In genomic region chr6:6536781-6537466, GRCm38 (mm10) we compare ENCODE assay signal across 17 mouse cellular contexts. TPM values are rescaled to one million over a fixed set of nuclear protein-coding genes. Genes with fewer than 3 reads are reported as not detected.
DNase-seq lines count a peak whose midpoint lies in the region; ATAC-seq and TF ChIP-seq lines count a peak whose summit lies in the region.
"Had no signal": no experiment of that assay in that cellular context is flagged by ENCODE, and none has a peak within 500 bp of the region (broad histone marks: within the 10 kb centered on the region; RNA-seq: fewer than 3 reads in every experiment).

No protein-coding gene starts in this region.

- intact Hi-C loops in heart, adult 2 months (cut with DNase I) = no loop called here

- H3K4me1 ChIP-seq in midbrain, embryonic 12.5 days = peaks cover 5% of the 10 kb centered on the region; the same call in 1 of the 2 replicates
- no peaks in the 10 kb centered on the region for H3K4me1 ChIP-seq in midbrain, embryonic 11.5 days (ENCODE audit: control insufficient read depth, insufficient read depth, low read length)
- H3K4me1 ChIP-seq in embryonic facial prominence, embryonic 12.5 days = no peaks in the 10 kb centered on the region
- H3K4me1 ChIP-seq in hindbrain, embryonic 12.5 days = no peaks in the 10 kb centered on the region
- no peaks in the 10 kb centered on the region for H3K4me1 ChIP-seq in heart, adult 2 months (ENCODE audit: control insufficient read depth, insufficient read depth, low read length)
- H3K4me1 ChIP-seq: embryonic facial prominence, embryonic 15.5 days; intestine, embryonic 15.5 days; limb, embryonic 12.5 days; stomach, embryonic 15.5 days had no signal

- H3K9ac ChIP-seq in midbrain, embryonic 12.5 days (replicated peaks) = no peak overlapping the region
- H3K9ac ChIP-seq in midbrain, embryonic 11.5 days (ENCODE audit: low read length) = no peak overlapping the region
- H3K9ac ChIP-seq in embryonic facial prominence, embryonic 12.5 days = no peak overlapping the region
- H3K9ac ChIP-seq in hindbrain, embryonic 12.5 days = no peak overlapping the region
- no peak overlapping the region for H3K9ac ChIP-seq in heart, adult 2 months (ENCODE audit: low read depth, low read length)
- H3K9ac ChIP-seq: embryonic facial prominence, embryonic 15.5 days; intestine, embryonic 15.5 days; limb, embryonic 12.5 days; stomach, embryonic 15.5 days had no signal

- WGBS in midbrain, embryonic 12.5 days = 34% methylated on average over 5 of the region's 5 CpGs
- 36% methylated on average over 5 of the region's 5 CpGs for WGBS in midbrain, embryonic 11.5 days
- WGBS in embryonic facial prominence, embryonic 12.5 days = 46% methylated on average over 5 of the region's 5 CpGs
- 34% methylated on average over 5 of the region's 5 CpGs for WGBS in hindbrain, embryonic 12.5 days
- WGBS in heart, adult 2 months = 72% methylated on average over 5 of the region's 5 CpGs

- H3K4me2 ChIP-seq in midbrain, embryonic 12.5 days (replicated peaks) = no peak overlapping the region
- no peak overlapping the region for H3K4me2 ChIP-seq in midbrain, embryonic 11.5 days
- H3K4me2 ChIP-seq in embryonic facial prominence, embryonic 12.5 days (replicated peaks) = no peak overlapping the region
- no peak overlapping the region for H3K4me2 ChIP-seq in hindbrain, embryonic 12.5 days (replicated peaks)
- H3K4me2 ChIP-seq: embryonic facial prominence, embryonic 15.5 days; intestine, embryonic 15.5 days; limb, embryonic 12.5 days; stomach, embryonic 15.5 days had no signal

- DNase-seq in midbrain, embryonic 11.5 days (ENCODE audit: low spot score, missing footprints) = no peak
- peak; percentile 53 for DNase-seq in retina, embryonic 14.5 days (ENCODE audit: low spot score)
- no peak for DNase-seq in thymus, postnatal 14 days
- DNase-seq in heart, adult 2 months = no peak
- no peak for DNase-seq in thymus, postnatal 36 days
- DNase-seq: adrenal gland, adult 2 months; cerebellum, adult 9-11 months; kidney, postnatal 25 days; thymus, postnatal 25 days had no signal

- TF ChIP-seq POLR2A in heart, adult 2 months (IDR thresholded peaks at IDR 0.05; ENCODE audit: insufficient read depth, low read depth, low read length) = no peak

- no peaks in the 10 kb centered on the region for H3K9me3 ChIP-seq in midbrain, embryonic 12.5 days
- H3K9me3 ChIP-seq in midbrain, embryonic 11.5 days (ENCODE audit: control insufficient read depth, low read length) = no peaks in the 10 kb centered on the region
- H3K9me3 ChIP-seq in embryonic facial prominence, embryonic 12.5 days = no peaks in the 10 kb centered on the region
- H3K9me3 ChIP-seq in hindbrain, embryonic 12.5 days (replicated peaks) = no peaks in the 10 kb centered on the region
- H3K9me3 ChIP-seq: embryonic facial prominence, embryonic 15.5 days; intestine, embryonic 15.5 days; limb, embryonic 12.5 days; stomach, embryonic 15.5 days had no signal

- no peaks in the 10 kb centered on the region for H3K79me2 ChIP-seq in heart, adult 2 months (replicated peaks; ENCODE audit: control insufficient read depth, insufficient read depth, low read length)

- H3K27ac ChIP-seq in midbrain, embryonic 12.5 days (replicated peaks) = no peak overlapping the region
- H3K27ac ChIP-seq in midbrain, embryonic 11.5 days (ENCODE audit: low read depth, low read length) = no peak overlapping the region
- no peak overlapping the region for H3K27ac ChIP-seq in embryonic facial prominence, embryonic 12.5 days
- H3K27ac ChIP-seq in hindbrain, embryonic 12.5 days = no peak overlapping the region
- no peak overlapping the region for H3K27ac ChIP-seq in heart, adult 2 months
- H3K27ac ChIP-seq: embryonic facial prominence, embryonic 15.5 days; intestine, embryonic 15.5 days; limb, embryonic 12.5 days; macrophage; stomach, embryonic 15.5 days had no signal

- TF ChIP-seq EP300 in heart, adult 2 months (IDR thresholded peaks at IDR 0.05; ENCODE audit: insufficient read depth, low read depth, low read length) = no peak

- no peaks in the 10 kb centered on the region for H3K27me3 ChIP-seq in midbrain, embryonic 12.5 days
- H3K27me3 ChIP-seq in midbrain, embryonic 11.5 days (ENCODE audit: control insufficient read depth, insufficient read depth, low read length) = no peaks in the 10 kb centered on the region
- H3K27me3 ChIP-seq in embryonic facial prominence, embryonic 12.5 days = no peaks in the 10 kb centered on the region
- H3K27me3 ChIP-seq in hindbrain, embryonic 12.5 days = peaks cover 17% of the 10 kb centered on the region
- no peaks in the 10 kb centered on the region for H3K27me3 ChIP-seq in heart, adult 2 months (ENCODE audit: control insufficient read depth, insufficient read depth, low read length)
- H3K27me3 ChIP-seq: embryonic facial prominence, embryonic 15.5 days; intestine, embryonic 15.5 days; limb, embryonic 12.5 days; stomach, embryonic 15.5 days had no signal

- no peak for TF ChIP-seq CTCF in heart, adult 2 months (IDR thresholded peaks at IDR 0.05)

- ATAC-seq in midbrain, embryonic 12.5 days (ENCODE audit: low FRiP score, low read depth) = peak; percentile 62
- no peak for ATAC-seq in midbrain, embryonic 11.5 days (ENCODE audit: low FRiP score)
- peak; percentile 77; the same call in 1 of the 2 replicates for ATAC-seq in embryonic facial prominence, embryonic 12.5 days (ENCODE audit: insufficient number of reproducible peaks, insufficient read depth, low FRiP score, low TSS enrichment)
- peak; percentile 58 for ATAC-seq in hindbrain, embryonic 12.5 days (ENCODE audit: low FRiP score)
- ATAC-seq: intestine, embryonic 15.5 days had no signal

- no peaks in the 10 kb centered on the region for H3K36me3 ChIP-seq in midbrain, embryonic 12.5 days
- no peaks in the 10 kb centered on the region for H3K36me3 ChIP-seq in midbrain, embryonic 11.5 days (ENCODE audit: control insufficient read depth, insufficient read depth, low read length)
- H3K36me3 ChIP-seq in embryonic facial prominence, embryonic 12.5 days = no peaks in the 10 kb centered on the region
- H3K36me3 ChIP-seq in hindbrain, embryonic 12.5 days = no peaks in the 10 kb centered on the region
- no peaks in the 10 kb centered on the region for H3K36me3 ChIP-seq in heart, adult 2 months (ENCODE audit: control insufficient read depth, insufficient read depth, low read length)
- H3K36me3 ChIP-seq: embryonic facial prominence, embryonic 15.5 days; intestine, embryonic 15.5 days; limb, embryonic 12.5 days; stomach, embryonic 15.5 days had no signal

- H3K4me3 ChIP-seq in midbrain, embryonic 12.5 days = no peak overlapping the region
- no peak overlapping the region for H3K4me3 ChIP-seq in midbrain, embryonic 11.5 days (ENCODE audit: low read depth, low read length)
- no peak overlapping the region for H3K4me3 ChIP-seq in embryonic facial prominence, embryonic 12.5 days
- H3K4me3 ChIP-seq in hindbrain, embryonic 12.5 days = no peak overlapping the region
- no peak overlapping the region for H3K4me3 ChIP-seq in heart, adult 2 months
- H3K4me3 ChIP-seq: embryonic facial prominence, embryonic 15.5 days; intestine, embryonic 15.5 days; limb, embryonic 12.5 days; stomach, embryonic 15.5 days had no signal

RNA-seq across cellular contexts. Expression of gene Sem1, which starts 41.5 kb away (rescaled TPM):
- polyA plus RNA-seq in midbrain, embryonic 12.5 days (2016; fragmentation: Nextera tagmentation; extraction: Ambion mirVana) = 220 and 223 TPM in 2 replicates
- polyA plus RNA-seq in midbrain, embryonic 11.5 days (2014; fragmentation: Nextera tagmentation; extraction: Ambion mirVana) = 241 and 251 TPM in 2 replicates
- 264 and 290 TPM in 2 replicates for polyA plus RNA-seq in embryonic facial prominence, embryonic 12.5 days (2016; fragmentation: Nextera tagmentation; extraction: Ambion mirVana)
- polyA plus RNA-seq in hindbrain, embryonic 12.5 days (2016; fragmentation: Nextera tagmentation; extraction: Ambion mirVana) = 190 and 218 TPM in 2 replicates
- 100 to 1,000 TPM in 1 of 2 experiments, 10 to 100 TPM in 1; 92.7 to 105 TPM for total RNA-seq in heart, adult 2 months (2021)
- 33.3 and 44.7 TPM in 2 replicates for polyA plus RNA-seq in heart, adult 2 months (2012; rRNA removed)
